Mouse (Mus musculus) cortical plate, adult 2 months (tissue): Measurements from ENCODE around the gene Sgca.

Experiments used
- CTCF ChIP-seq: fragments of 200-500 bp; IDR thresholded peaks from 2 replicates; pipeline ENCODE4 v1.5.1; 2011; ENCODE audit warnings: mild to moderate bottlenecking, control low read depth, low read length; ENCODE audit not compliant: insufficient read depth; ENCODE audit errors: extremely low read depth
- POLR2A ChIP-seq: fragments of 200-500 bp; IDR thresholded peaks from 2 replicates; pipeline ENCODE4 v1.6.1; 2011; ENCODE audit warnings: mild to moderate bottlenecking, low read length, control low read depth; ENCODE audit not compliant: insufficient read depth; ENCODE audit errors: extremely low read depth

GRCm38 (mm10) chr11:94944295-94944694, 31.8 kb downstream of the Sgca start:
- TF ChIP-seq POLR2A (no peak), CTCF (0 out of 2 replicates have a peak, but pooled peaks have one; percentile 15)
